Mouse (Mus musculus) liver, adult 2 months (tissue): ENCODE measurements around the gene Ubfd1. TPM values are rescaled to one million over a fixed set of nuclear protein-coding genes. Genes with fewer than 3 reads are reported as not detected.

Experiments
- DNase-seq: peaks from one replicate; pipeline ENCODE4 v3.0.0-alpha.2; 2011; ENCODE audit warnings: low read depth, low spot score; ENCODE audit errors: extremely low read depth
- H3K27ac ChIP-seq: fragments of 200-500 bp; replicated peaks from 2 replicates; pipeline ENCODE4 v1.5.1; 2012; ENCODE audit warnings: low read depth, mild to moderate bottlenecking, control low read depth, inconsistent platforms, low read length; ENCODE audit not compliant: insufficient read depth
- H3K27me3 ChIP-seq: fragments of 200-500 bp; 2 replicates; pipeline ENCODE4 v1.6.1; 2012; ENCODE audit warnings: mild to moderate bottlenecking, moderate library complexity, low read length, inconsistent platforms; ENCODE audit not compliant: control insufficient read depth, insufficient read depth
- H3K36me3 ChIP-seq: fragments of 200-500 bp; 2 replicates; pipeline ENCODE4 v1.6.1; 2012; ENCODE audit warnings: low read length, inconsistent platforms; ENCODE audit not compliant: control insufficient read depth, insufficient read depth
- H3K4me1 ChIP-seq: fragments of 200-500 bp; 2 replicates; pipeline ENCODE4 v1.6.1; 2011; ENCODE audit warnings: low read length; ENCODE audit not compliant: control insufficient read depth, insufficient read depth
- H3K4me3 ChIP-seq: fragments of 200-500 bp; 2 replicates; pipeline ENCODE4 v1.5.1; 2011; ENCODE audit warnings: low read depth, mild to moderate bottlenecking, control low read depth, low read length, moderate library complexity; ENCODE audit not compliant: insufficient read depth
- H3K79me2 ChIP-seq: fragments of 200-500 bp; 2 replicates; pipeline ENCODE4 v1.6.1; 2012; ENCODE audit warnings: inconsistent platforms, mild to moderate bottlenecking, low read length, moderate library complexity; ENCODE audit not compliant: control insufficient read depth, insufficient read depth
- H3K9ac ChIP-seq: fragments of 200-500 bp; 2 replicates; pipeline ENCODE4 v1.6.1; 2012; ENCODE audit warnings: low read depth, mild to moderate bottlenecking, control low read depth, inconsistent platforms, low read length
- CTCF ChIP-seq: fragments of 200-500 bp; IDR thresholded peaks from 2 replicates; pipeline ENCODE4 v1.5.1; 2011; ENCODE audit warnings: low read depth, low read length, control low read depth
- POLR2A ChIP-seq: fragments of 200-500 bp; IDR thresholded peaks from 2 replicates; pipeline ENCODE4 v1.6.1; 2011; ENCODE audit warnings: low read length, control low read depth; ENCODE audit not compliant: insufficient read depth; ENCODE audit errors: extremely low read depth
- WGBS: fragments of 180-500 bp; shearing (Covaris S2); methylation state at CpG from one replicate; pipeline ENCODE4 v1.1.7; 2018; 5-methylcytosine and 5-hydroxymethylcytosine counted together
- polyA plus RNA-seq: library from polyadenylated mRNA; depleted of rRNA; stranded (reverse); fragments of >200 nt; gene quantifications from 2 replicates; pipeline ENCODE4 v1.2.3, GENCODE M21; 2012
- total RNA-seq: library from RNA; depleted of rRNA; stranded (reverse); fragments of >200 nt; gene quantifications from 2 replicates; pipeline ENCODE4 v1.2.3, GENCODE M21; 2014

Ubfd1 gene
- total and polyA plus RNA-seq, 2 experiments, result 15.2 to 15.8 TPM

- Histone ChIP-seq H3K4me3 (no peak overlapping the region), H3K36me3 (peaks cover 21% of the 10 kb centered on the region), H3K27ac (no peak overlapping the region), H3K9ac (no peak overlapping the region), H3K79me2 (no peaks in the 10 kb centered on the region), H3K4me1 (no peaks in the 10 kb centered on the region), H3K27me3 (no peaks in the 10 kb centered on the region)
- no peak for TF ChIP-seq CTCF
- TF ChIP-seq POLR2A, result no peak
- 68% methylated on average over 2 of the region's 2 CpGs for whole genome bisulfite sequencing
- DNase-seq, result no peak
These were observed 20.2 kb upstream of the Ubfd1 start for GRCm38 (mm10) chr7:122046813-122047212.

- Histone ChIP-seq H3K36me3 (peaks cover 13% of the 10 kb centered on the region), H3K27ac (no peak overlapping the region), H3K9ac (no peak overlapping the region), H3K79me2 (no peaks in the 10 kb centered on the region), H3K27me3 (no peaks in the 10 kb centered on the region), H3K4me1 (no peaks in the 10 kb centered on the region), H3K4me3 (no peak overlapping the region)
- no peak for DNase-seq
- TF ChIP-seq POLR2A (no peak), CTCF (no peak)
- 95% methylated on average over 9 of the region's 9 CpGs for WGBS
These were observed 18.8 kb upstream of the Ubfd1 start for GRCm38 (mm10) chr7:122048191-122048590.

- peaks cover 21% of the 10 kb centered on the region for H3K36me3 ChIP-seq
- no peaks in the 10 kb centered on the region for H3K79me2 ChIP-seq
- H3K27ac ChIP-seq, result no peak overlapping the region
- TF ChIP-seq POLR2A (no peak), CTCF (no peak)
- DNase-seq, result no peak
- H3K27me3 ChIP-seq, result no peaks in the 10 kb centered on the region
- no peaks in the 10 kb centered on the region for H3K4me1 ChIP-seq
- 89% methylated on average over 1 of the region's 1 CpGs for WGBS
- H3K4me3 ChIP-seq, result no peak overlapping the region
- H3K9ac ChIP-seq, result no peak overlapping the region
These were observed 16.1 kb upstream of the Ubfd1 start for GRCm38 (mm10) chr7:122050834-122051233.

GRCm38 (mm10) chr7:122056633-122057032 is 10.3 kb upstream of the Ubfd1 start:
- WGBS, result 42% methylated on average over 5 of the region's 5 CpGs
- H3K4me1 ChIP-seq, result peaks cover 3% of the 10 kb centered on the region; the same call in 1 of the 2 replicates
- no peaks in the 10 kb centered on the region for H3K27me3 ChIP-seq
- no peaks in the 10 kb centered on the region for H3K79me2 ChIP-seq
- H3K27ac ChIP-seq, result no peak overlapping the region
- peak; percentile 57 for DNase-seq
- H3K9ac ChIP-seq, result no peak overlapping the region
- no peak overlapping the region for H3K4me3 ChIP-seq
- no peak for TF ChIP-seq POLR2A
- no peak for TF ChIP-seq CTCF
- H3K36me3 ChIP-seq, result peaks cover 12% of the 10 kb centered on the region

- DNase-seq, result peak; percentile 53
- Histone ChIP-seq H3K4me3 (no peak overlapping the region), H3K36me3 (peaks cover 12% of the 10 kb centered on the region; the same call in 1 of the 2 replicates), H3K4me1 (peaks cover 12% of the 10 kb centered on the region), H3K27ac (no peak overlapping the region), H3K79me2 (peaks cover 13% of the 10 kb centered on the region; the same call in 1 of the 2 replicates), H3K9ac (no peak overlapping the region), H3K27me3 (no peaks in the 10 kb centered on the region)
- TF ChIP-seq POLR2A (no peak), CTCF (no peak)
- WGBS, result 43% methylated on average over 1 of the region's 1 CpGs
These were observed 1.3 kb upstream of the Ubfd1 start for GRCm38 (mm10) chr7:122065656-122066055.

GRCm38 (mm10) chr7:122066102-122066944 is 652 bp upstream of the Ubfd1 start:
- Histone ChIP-seq H3K79me2 (peaks cover 13% of the 10 kb centered on the region; the same call in 1 of the 2 replicates), H3K27me3 (no peaks in the 10 kb centered on the region), H3K27ac (peak overlapping the region; percentile 84), H3K4me3 (peak overlapping the region; percentile 80), H3K9ac (peak overlapping the region; percentile 83), H3K36me3 (peaks cover 12% of the 10 kb centered on the region), H3K4me1 (peaks cover 12% of the 10 kb centered on the region)
- WGBS, result 10% methylated on average over 31 of the region's 31 CpGs
- no peak for TF ChIP-seq CTCF
- no peak for TF ChIP-seq POLR2A
- peak; percentile 53 for DNase-seq
